ENCODE assay signal across 8 mouse cellular contexts in genomic region chr17:3081512-3082100, GRCm38 (mm10). TPM values are rescaled to one million over a fixed set of nuclear protein-coding genes. Genes with fewer than 3 reads are reported as not detected.
DNase-seq lines count a peak whose midpoint lies in the region; ATAC-seq and TF ChIP-seq lines count a peak whose summit lies in the region.
"Not testable (repeated sequence)": the region's sequence is repeated elsewhere in the genome, so short reads cannot be mapped to it uniquely, and the experiment has no call there.

No protein-coding gene starts in this region.

- H3K27me3 ChIP-seq in embryonic facial prominence, embryonic 14.5 days (replicated peaks; ENCODE audit: control insufficient read depth, insufficient read depth, low read length); heart, adult 2 months (ENCODE audit: control insufficient read depth, insufficient read depth, low read length); stomach, embryonic 16.5 days (ENCODE audit: control insufficient read depth, insufficient read depth, low read length): not testable (repeated sequence)

- not testable (repeated sequence) for TF ChIP-seq EP300 in heart, adult 2 months (IDR thresholded peaks at IDR 0.05; ENCODE audit: insufficient read depth, low read depth, low read length)

- TF ChIP-seq POLR2A in heart, adult 2 months (IDR thresholded peaks at IDR 0.05; ENCODE audit: insufficient read depth, low read depth, low read length): not testable (repeated sequence)

- H3K4me3 ChIP-seq in embryonic facial prominence, embryonic 14.5 days (ENCODE audit: low read depth, low read length); heart, adult 2 months; stomach, embryonic 16.5 days (replicated peaks; ENCODE audit: low read length): not testable (repeated sequence)

- not testable (repeated sequence) for DNase-seq in embryonic facial prominence, embryonic 14.5 days (ENCODE audit: low spot score)
- DNase-seq in heart, adult 2 months: peak; percentile 81 to 83
- DNase-seq in layer of hippocampus, postnatal 25 days (ENCODE audit: extremely low spot score in 1 of 2, low spot score in 1 of 2): peak; percentile 63 to 100
- DNase-seq in lung, adult 18-20 months: peak; percentile 94 to 97
- peak; percentile 88 to 89 for DNase-seq in natural killer cell, adult 2 months (ENCODE audit: low spot score in 2 of 2)

- not testable (repeated sequence) for H3K9me3 ChIP-seq in embryonic facial prominence, embryonic 14.5 days (ENCODE audit: control insufficient read depth, low read length); stomach, embryonic 16.5 days (replicated peaks; ENCODE audit: control insufficient read depth, low read length)

- not testable (repeated sequence) for H3K9ac ChIP-seq in embryonic facial prominence, embryonic 14.5 days (ENCODE audit: low read depth, low read length); heart, adult 2 months (ENCODE audit: low read depth, low read length); stomach, embryonic 16.5 days (ENCODE audit: low read length)

- H3K4me1 ChIP-seq in embryonic facial prominence, embryonic 14.5 days (ENCODE audit: control insufficient read depth, insufficient read depth, low read length); heart, adult 2 months (ENCODE audit: control insufficient read depth, insufficient read depth, low read length); stomach, embryonic 16.5 days (ENCODE audit: control insufficient read depth, insufficient read depth, low read length): not testable (repeated sequence)

- intact Hi-C loops in heart, adult 2 months (cut with DNase I): not testable (repeated sequence)

- not testable (repeated sequence) for H3K4me2 ChIP-seq in embryonic facial prominence, embryonic 14.5 days (ENCODE audit: low read depth, low read length); stomach, embryonic 16.5 days (ENCODE audit: low read depth, low read length)

- TF ChIP-seq CTCF in heart, adult 2 months (IDR thresholded peaks at IDR 0.05): not testable (repeated sequence)

- not testable (repeated sequence) for H3K79me2 ChIP-seq in heart, adult 2 months (replicated peaks; ENCODE audit: control insufficient read depth, insufficient read depth, low read length)

- peak; percentile 8 for ATAC-seq in CD4-positive, CD25-positive, alpha-beta regulatory T cell, adult 4 months
- ATAC-seq in embryonic facial prominence, embryonic 14.5 days (ENCODE audit: low read depth): peak; percentile 21
- ATAC-seq in inflammation-experienced regulatory T-cells, adult 6 months: peak; percentile 18
- peak; percentile 45 for ATAC-seq in stomach, embryonic 16.5 days (ENCODE audit: insufficient read depth, low FRiP score)

- WGBS in embryonic facial prominence, embryonic 14.5 days: 90% methylated on average over 2 of the region's 3 CpGs
- whole genome bisulfite sequencing in heart, adult 2 months: 75% methylated on average over 3 of the region's 3 CpGs
- whole genome bisulfite sequencing in stomach, embryonic 16.5 days: 64% methylated on average over 2 of the region's 3 CpGs

- not testable (repeated sequence) for H3K36me3 ChIP-seq in embryonic facial prominence, embryonic 14.5 days (ENCODE audit: control insufficient read depth, insufficient read depth, low read length); heart, adult 2 months (ENCODE audit: control insufficient read depth, insufficient read depth, low read length); stomach, embryonic 16.5 days (ENCODE audit: control insufficient read depth, insufficient read depth, low read length)

- H3K27ac ChIP-seq in embryonic facial prominence, embryonic 14.5 days (replicated peaks; ENCODE audit: low read depth, low read length); heart, adult 2 months; stomach, embryonic 16.5 days (ENCODE audit: low read length): not testable (repeated sequence)

RNA-seq across cellular contexts. Expression of gene Scaf8, which starts 33.2 kb away (rescaled TPM):
- 10 to 100 TPM; 23.4 to 25.5 TPM for polyA plus RNA-seq in CD4-positive, CD25-positive, alpha-beta regulatory T cell, adult 4 months (2017; shearing (Covaris generic))
- 21.5 and 23.4 TPM in 2 replicates for polyA plus RNA-seq in embryonic facial prominence, embryonic 14.5 days (2014; fragmentation: Nextera tagmentation; extraction: Ambion mirVana)
- total RNA-seq in heart, adult 2 months (2021): 10 to 100 TPM; 28.1 to 31.4 TPM
- polyA plus RNA-seq in heart, adult 2 months (2012; rRNA removed): 15.6 and 23.5 TPM in 2 replicates
- 10 to 100 TPM; 23.2 to 30.0 (median 26.4) TPM for polyA plus RNA-seq in inflammation-experienced regulatory T-cells, adult 6 months (2017; shearing (Covaris generic))
- total RNA-seq in layer of hippocampus, postnatal 25 days (2021): 10 to 100 TPM; 49.9 to 58.4 TPM
- polyA plus RNA-seq in stomach, embryonic 16.5 days (2015; fragmentation: Nextera tagmentation; extraction: Ambion mirVana): 15.7 and 16.4 TPM in 2 replicates
